Mouse (Mus musculus) limb, embryonic 15.5 days (tissue): ENCODE data around the gene Inpp5b. TPM values are rescaled to one million over a fixed set of nuclear protein-coding genes. Genes with fewer than 3 reads are reported as not detected.

Experiments
- ATAC-seq: fragments of 200-750 bp; cut with Nextera tagmentation; 2 replicates; pipeline ENCODE4 v1.8.0; 2017; ENCODE audit warnings: low read depth, moderate TSS enrichment; ENCODE audit not compliant: insufficient number of reproducible peaks, low FRiP score, low TSS enrichment
- H3K27ac ChIP-seq: fragments of 300-500 bp; sonication (generic); 2 replicates; pipeline ENCODE4 v1.5.1; 2015; ENCODE audit warnings: moderate library complexity, mild to moderate bottlenecking, inconsistent platforms
- H3K27me3 ChIP-seq: fragments of 300-500 bp; sonication (generic); 2 replicates; pipeline ENCODE4 v1.6.1; 2015; ENCODE audit warnings: inconsistent platforms
- H3K36me3 ChIP-seq: fragments of 300-500 bp; sonication (generic); 2 replicates; pipeline ENCODE4 v1.6.1; 2015; ENCODE audit warnings: inconsistent platforms
- H3K4me1 ChIP-seq: fragments of 300-500 bp; sonication (generic); 2 replicates; pipeline ENCODE4 v1.6.1; 2015; ENCODE audit warnings: inconsistent platforms
- H3K4me2 ChIP-seq: fragments of 300-500 bp; sonication (generic); 2 replicates; pipeline ENCODE4 v1.6.1; 2015; ENCODE audit warnings: mild to moderate bottlenecking, inconsistent platforms
- H3K4me3 ChIP-seq: fragments of 300-500 bp; sonication (generic); 2 replicates; pipeline ENCODE4 v1.5.1; 2015; ENCODE audit warnings: mild to moderate bottlenecking, inconsistent platforms
- H3K9ac ChIP-seq: fragments of 300-500 bp; sonication (generic); 2 replicates; pipeline ENCODE4 v1.6.1; 2015; ENCODE audit warnings: inconsistent platforms
- H3K9me3 ChIP-seq: fragments of 300-500 bp; sonication (generic); 2 replicates; pipeline ENCODE4 v1.6.1; 2016; ENCODE audit warnings: inconsistent platforms
- WGBS: fragments of 180-500 bp; shearing (Covaris S2); methylation state at CpG from one replicate; pipeline ENCODE4 v1.1.7; 2015; 5-methylcytosine and 5-hydroxymethylcytosine counted together
- polyA plus RNA-seq: library from polyadenylated mRNA; unstranded; fragments of >200 nt; fragmentation: Nextera tagmentation; extraction: Ambion mirVana; gene quantifications from 2 replicates; pipeline ENCODE4 v1.2.1, GENCODE M21; 2015

Inpp5b gene
- polyA plus RNA-seq, 1 experiment from 2014 or later: 31.0 TPM

DNA sequence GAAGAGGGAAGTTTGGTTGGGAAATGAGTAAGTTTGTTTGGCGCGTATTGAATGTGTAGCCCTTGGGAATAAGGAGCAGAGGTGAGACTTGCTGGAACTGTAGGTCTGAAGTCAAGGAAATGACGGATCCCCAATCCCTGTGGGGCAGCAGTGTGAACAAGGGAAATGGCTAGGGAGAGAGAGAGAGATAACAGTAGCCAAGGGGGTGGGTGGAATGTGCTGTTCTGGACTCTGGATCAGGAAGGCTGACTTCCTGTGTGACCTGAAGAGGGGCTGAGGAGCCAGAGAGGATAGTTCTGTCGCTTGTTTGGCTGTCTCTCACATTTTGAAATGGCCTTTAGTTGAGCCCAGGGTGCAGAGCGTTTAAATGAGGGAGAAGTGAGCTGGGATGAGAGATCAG lies 66.9 kb downstream of the Inpp5b start:
- Histone ChIP-seq H3K36me3 (peaks cover 61% of the 10 kb centered on the region), H3K9ac (no peak overlapping the region), H3K27ac (no peak overlapping the region), H3K4me3 (no peak overlapping the region), H3K27me3 (no peaks in the 10 kb centered on the region), H3K9me3 (no peaks in the 10 kb centered on the region), H3K4me2 (no peak overlapping the region), H3K4me1 (peaks cover 3% of the 10 kb centered on the region)
- WGBS: 81% methylated on average over 5 of the region's 5 CpGs
- no peak for ATAC-seq

DNA sequence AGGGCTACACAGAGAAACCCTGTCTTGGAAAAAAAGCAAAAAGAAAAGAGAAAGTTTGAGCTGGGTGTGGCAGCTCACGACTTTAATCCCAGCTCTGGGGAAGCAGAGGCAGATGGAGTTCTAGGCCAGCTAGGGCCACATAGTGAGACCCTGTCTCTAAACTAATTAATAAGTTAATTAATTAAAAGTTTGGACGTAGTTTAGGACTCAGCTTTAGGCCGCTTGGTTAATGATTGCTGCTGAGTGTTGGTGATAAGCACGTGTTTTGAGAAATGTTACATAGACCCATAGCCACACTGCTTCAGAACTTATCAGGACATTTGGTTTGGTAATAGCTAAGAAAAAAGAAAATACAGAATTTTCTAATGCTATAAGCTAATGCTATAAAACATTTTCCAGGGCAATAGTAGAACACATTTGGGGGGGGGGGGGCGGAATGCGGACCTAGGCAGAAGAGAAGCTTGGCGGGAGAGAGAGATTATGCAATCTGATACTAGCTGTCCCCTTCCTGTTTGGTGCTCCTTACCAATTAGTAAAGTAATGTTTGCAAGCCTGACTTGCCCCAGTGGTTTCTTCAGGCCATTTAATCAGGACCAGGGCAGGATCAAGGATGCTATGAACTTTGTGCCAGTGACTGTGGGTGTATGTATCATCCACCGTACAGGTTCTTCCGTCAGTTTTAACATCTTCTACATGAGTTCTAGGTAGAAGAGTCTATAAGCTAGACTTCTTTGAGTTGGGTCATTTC lies 67.7 kb downstream of the Inpp5b start:
- Histone ChIP-seq H3K4me3 (no peak overlapping the region), H3K4me2 (no peak overlapping the region), H3K27ac (no peak overlapping the region), H3K9ac (no peak overlapping the region), H3K27me3 (no peaks in the 10 kb centered on the region), H3K9me3 (no peaks in the 10 kb centered on the region), H3K4me1 (no peaks in the 10 kb centered on the region), H3K36me3 (peaks cover 63% of the 10 kb centered on the region)
- ATAC-seq: no peak
- WGBS: 84% methylated on average over 9 of the region's 9 CpGs

DNA sequence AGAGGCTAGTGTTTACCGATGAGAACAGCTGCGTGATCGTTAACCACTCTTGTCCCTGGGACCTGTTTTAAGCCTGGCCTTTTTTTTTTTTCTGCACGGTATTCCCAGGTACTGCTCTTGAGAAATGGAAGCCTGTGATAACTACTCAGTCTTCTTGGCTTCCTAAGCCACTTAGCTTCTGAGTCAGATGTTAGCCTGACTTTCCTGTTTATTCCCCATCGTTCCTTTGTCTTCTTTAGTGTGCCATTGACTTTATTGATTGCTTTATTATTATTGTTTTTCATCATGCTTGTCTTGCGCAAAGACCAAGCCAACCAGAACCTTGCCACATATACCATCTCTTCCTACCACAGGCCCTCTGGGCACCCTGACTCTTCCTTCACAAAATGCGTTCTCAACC lies 68.4 kb downstream of the Inpp5b start:
- peaks cover 55% of the 10 kb centered on the region for H3K36me3 ChIP-seq
- no peaks in the 10 kb centered on the region for H3K4me1 ChIP-seq
- H3K4me3 ChIP-seq: no peak overlapping the region
- 88% methylated on average over 7 of the region's 7 CpGs for WGBS
- H3K4me2 ChIP-seq: no peak overlapping the region
- H3K9me3 ChIP-seq: no peaks in the 10 kb centered on the region
- H3K9ac ChIP-seq: no peak overlapping the region
- H3K27ac ChIP-seq: no peak overlapping the region
- no peaks in the 10 kb centered on the region for H3K27me3 ChIP-seq
- no peak for ATAC-seq

DNA sequence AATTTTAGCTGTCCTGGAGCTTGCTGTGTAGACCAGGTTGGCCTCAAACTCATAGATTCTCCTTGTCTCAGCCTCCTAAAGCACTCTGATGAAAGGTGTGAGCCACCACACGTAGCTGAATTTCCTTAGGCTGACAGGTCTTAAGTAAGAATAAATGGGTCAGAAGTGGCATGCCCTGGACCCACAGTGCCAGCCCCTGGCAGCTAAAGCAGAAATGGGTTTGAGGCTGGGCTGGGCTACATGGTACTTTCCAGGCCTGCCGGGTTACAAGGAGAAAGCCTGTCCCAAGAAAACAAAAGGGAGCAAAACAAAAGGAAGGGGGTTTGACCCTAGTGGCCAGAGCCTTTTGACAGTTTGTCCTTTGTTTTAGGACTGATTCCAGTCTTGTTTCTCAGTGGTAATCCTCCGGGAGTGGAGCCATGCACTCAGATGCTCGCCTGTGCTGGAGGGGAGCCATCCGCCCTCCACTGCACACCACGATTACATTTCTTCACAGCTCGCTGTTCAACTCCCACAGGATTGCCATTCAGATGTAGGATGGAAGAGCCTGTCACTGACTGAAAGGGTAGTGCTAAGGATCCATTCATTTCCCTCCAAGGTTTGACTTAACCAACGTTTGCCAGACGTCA lies 69.8 kb downstream of the Inpp5b start:
- Histone ChIP-seq H3K36me3 (peaks cover 45% of the 10 kb centered on the region), H3K4me1 (no peaks in the 10 kb centered on the region), H3K27me3 (no peaks in the 10 kb centered on the region), H3K27ac (no peak overlapping the region), H3K9me3 (no peaks in the 10 kb centered on the region), H3K4me2 (no peak overlapping the region), H3K4me3 (no peak overlapping the region), H3K9ac (no peak overlapping the region)
- whole genome bisulfite sequencing: 78% methylated on average over 9 of the region's 9 CpGs
- ATAC-seq: no peak

DNA sequence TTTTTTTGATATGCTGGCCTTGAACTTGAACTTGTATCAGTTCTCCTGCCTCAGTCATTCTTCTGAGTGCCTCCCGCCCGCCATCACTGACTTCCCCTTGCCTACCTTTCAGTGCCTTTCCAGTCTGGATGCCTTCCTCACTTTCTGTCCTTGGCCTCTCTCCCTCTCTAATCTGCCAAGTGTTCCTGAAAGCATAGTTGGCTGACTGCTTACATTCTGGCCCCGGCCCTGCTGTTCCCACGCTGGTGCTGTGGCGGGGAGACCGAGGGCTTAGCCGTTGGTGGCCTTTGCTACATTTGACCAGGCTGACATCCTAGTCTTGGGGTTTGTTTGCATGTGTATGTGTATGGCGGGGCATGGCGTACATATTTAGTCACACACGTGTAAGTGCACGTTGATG lies 74.3 kb downstream of the Inpp5b start:
- Histone ChIP-seq H3K27me3 (no peaks in the 10 kb centered on the region), H3K9me3 (no peaks in the 10 kb centered on the region), H3K4me3 (no peak overlapping the region), H3K36me3 (peaks cover 35% of the 10 kb centered on the region), H3K4me2 (no peak overlapping the region), H3K27ac (no peak overlapping the region), H3K4me1 (peaks cover 6% of the 10 kb centered on the region), H3K9ac (no peak overlapping the region)
- 93% methylated on average over 11 of the region's 11 CpGs for WGBS
- no peak for ATAC-seq

DNA sequence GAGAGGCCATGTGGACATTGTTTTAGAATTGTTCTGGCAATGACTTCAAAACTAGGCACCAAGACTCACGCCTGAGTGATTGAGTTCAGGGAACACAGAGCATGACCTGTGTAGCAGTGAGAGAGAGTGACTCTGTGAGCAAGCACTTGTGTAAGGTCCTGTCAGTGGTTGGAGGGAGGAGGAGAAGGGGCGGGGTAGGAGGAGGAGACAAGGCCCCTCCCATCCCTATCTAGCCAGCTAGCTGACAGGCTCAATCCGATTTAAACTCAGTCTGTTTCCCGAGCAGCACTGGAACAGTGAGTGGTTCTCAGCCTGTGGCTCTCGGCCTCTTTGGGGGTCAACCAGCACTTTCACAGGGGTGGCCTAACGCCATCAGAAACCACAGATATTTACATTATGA lies 76.2 kb downstream of the Inpp5b start:
- Histone ChIP-seq H3K9ac (no peak overlapping the region), H3K4me3 (no peak overlapping the region), H3K9me3 (no peaks in the 10 kb centered on the region), H3K4me2 (no peak overlapping the region), H3K27me3 (no peaks in the 10 kb centered on the region), H3K27ac (no peak overlapping the region), H3K4me1 (peaks cover 6% of the 10 kb centered on the region), H3K36me3 (peaks cover 38% of the 10 kb centered on the region)
- no peak for ATAC-seq
- WGBS: 33% methylated on average over 6 of the region's 6 CpGs

DNA sequence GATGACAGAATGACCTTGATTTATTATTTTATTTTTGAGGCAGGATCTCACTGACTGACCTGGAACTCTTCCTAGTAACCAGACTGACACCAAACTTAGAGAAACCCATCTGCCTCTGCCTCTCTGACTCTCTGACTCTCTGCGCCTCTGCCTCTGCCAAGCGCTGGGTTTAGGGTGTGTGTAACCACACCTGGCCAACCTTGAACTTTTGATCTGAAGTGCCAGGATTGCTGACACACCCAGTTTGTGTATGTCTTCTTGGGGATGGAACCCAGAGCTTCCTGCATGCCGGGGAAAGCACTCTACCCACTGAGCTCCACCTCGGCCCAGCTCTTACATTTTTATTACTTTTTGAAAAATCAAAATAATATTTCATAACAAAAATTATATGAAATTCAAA lies 77.2 kb downstream of the Inpp5b start:
- no peak for ATAC-seq
- Histone ChIP-seq H3K4me1 (peaks cover 6% of the 10 kb centered on the region), H3K4me2 (no peak overlapping the region), H3K27ac (no peak overlapping the region), H3K27me3 (no peaks in the 10 kb centered on the region), H3K9me3 (no peaks in the 10 kb centered on the region), H3K36me3 (peaks cover 42% of the 10 kb centered on the region), H3K4me3 (no peak overlapping the region), H3K9ac (no peak overlapping the region)
- WGBS: 89% methylated on average over 4 of the region's 4 CpGs

DNA sequence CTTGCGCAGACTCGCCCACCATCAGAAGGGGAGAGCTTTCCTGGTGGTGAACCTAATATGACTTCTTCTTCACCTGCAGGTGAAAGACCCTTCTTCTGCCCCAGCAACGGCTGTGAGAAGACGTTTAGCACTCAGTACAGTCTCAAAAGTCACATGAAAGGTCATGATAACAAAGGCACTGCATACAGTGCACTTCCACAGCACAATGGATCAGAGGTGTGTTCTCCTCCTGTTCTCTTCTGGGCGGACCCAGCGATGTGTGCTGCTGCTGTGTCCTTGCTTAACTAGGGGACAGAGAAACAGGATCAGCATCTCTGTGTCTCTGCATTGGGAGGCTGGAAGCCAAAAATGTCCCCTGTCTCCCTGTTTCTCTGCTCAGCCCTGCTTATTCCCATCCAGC lies 83.3 kb downstream of the Inpp5b start:
- Histone ChIP-seq H3K4me2 (no peak overlapping the region), H3K27ac (no peak overlapping the region), H3K4me1 (no peaks in the 10 kb centered on the region), H3K36me3 (peaks cover 74% of the 10 kb centered on the region), H3K9me3 (no peaks in the 10 kb centered on the region), H3K4me3 (no peak overlapping the region), H3K27me3 (no peaks in the 10 kb centered on the region), H3K9ac (no peak overlapping the region)
- no peak for ATAC-seq
- 93% methylated on average over 6 of the region's 6 CpGs for WGBS

DNA sequence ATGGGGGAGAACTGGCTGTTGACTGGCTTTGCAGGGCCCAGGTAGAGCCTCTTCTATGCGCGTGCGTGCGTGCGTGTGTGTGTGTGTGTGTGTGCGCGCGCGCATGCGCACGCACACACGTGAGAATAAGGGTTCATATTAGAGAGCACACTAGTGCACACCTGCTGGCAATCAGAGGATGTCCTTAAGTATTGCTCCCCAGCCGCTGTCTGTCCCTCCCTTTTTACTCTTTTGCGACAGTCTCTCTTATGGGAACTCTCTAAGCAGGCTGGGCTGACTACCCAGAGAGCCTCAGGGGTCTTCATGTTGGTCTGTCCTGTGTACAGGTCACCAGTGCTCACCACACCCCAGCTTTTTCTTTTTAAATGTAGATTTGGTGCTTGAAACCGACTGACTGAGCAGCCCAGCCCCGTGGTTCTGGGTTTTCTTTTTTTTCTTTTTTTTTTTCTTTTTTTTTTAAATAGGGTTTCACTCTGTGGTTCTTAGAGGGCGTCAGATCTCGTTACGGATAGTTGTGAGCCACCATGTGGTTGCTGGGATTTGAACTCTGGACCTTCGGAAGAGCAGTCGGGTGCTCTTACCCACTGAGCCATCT lies 83.8 kb downstream of the Inpp5b start:
- WGBS: 92% methylated on average over 21 of the region's 21 CpGs
- Histone ChIP-seq H3K9ac (no peak overlapping the region), H3K36me3 (peaks cover 74% of the 10 kb centered on the region), H3K27me3 (no peaks in the 10 kb centered on the region), H3K4me3 (no peak overlapping the region), H3K4me2 (no peak overlapping the region), H3K4me1 (no peaks in the 10 kb centered on the region), H3K9me3 (no peaks in the 10 kb centered on the region), H3K27ac (no peak overlapping the region)
- ATAC-seq: no peak

DNA sequence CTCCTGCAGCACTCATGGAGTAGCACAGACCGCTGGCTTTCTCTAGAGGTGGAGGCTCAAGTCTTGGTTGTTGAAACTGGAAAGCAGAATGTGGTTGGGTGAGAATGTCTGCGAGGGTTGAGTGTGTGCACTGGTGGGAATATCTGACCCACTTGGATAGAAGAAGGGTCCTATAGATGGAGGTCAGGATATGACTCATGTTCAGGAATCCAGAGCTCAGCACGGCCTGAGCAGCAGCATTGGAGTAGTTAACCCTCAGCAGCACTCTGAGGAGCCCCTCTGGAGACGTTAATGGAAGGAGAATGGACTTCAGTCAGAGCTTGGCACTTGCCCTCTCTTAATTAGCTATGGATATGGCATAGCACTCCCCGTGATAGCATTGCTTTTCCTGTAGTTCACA lies 88.0 kb downstream of the Inpp5b start:
- ATAC-seq: no peak
- H3K9ac ChIP-seq: no peak overlapping the region
- H3K27ac ChIP-seq: no peak overlapping the region
- no peak overlapping the region for H3K4me2 ChIP-seq
- peaks cover 59% of the 10 kb centered on the region for H3K36me3 ChIP-seq
- H3K4me1 ChIP-seq: no peaks in the 10 kb centered on the region
- H3K27me3 ChIP-seq: no peaks in the 10 kb centered on the region
- 79% methylated on average over 5 of the region's 5 CpGs for WGBS
- H3K4me3 ChIP-seq: no peak overlapping the region
- no peaks in the 10 kb centered on the region for H3K9me3 ChIP-seq

DNA sequence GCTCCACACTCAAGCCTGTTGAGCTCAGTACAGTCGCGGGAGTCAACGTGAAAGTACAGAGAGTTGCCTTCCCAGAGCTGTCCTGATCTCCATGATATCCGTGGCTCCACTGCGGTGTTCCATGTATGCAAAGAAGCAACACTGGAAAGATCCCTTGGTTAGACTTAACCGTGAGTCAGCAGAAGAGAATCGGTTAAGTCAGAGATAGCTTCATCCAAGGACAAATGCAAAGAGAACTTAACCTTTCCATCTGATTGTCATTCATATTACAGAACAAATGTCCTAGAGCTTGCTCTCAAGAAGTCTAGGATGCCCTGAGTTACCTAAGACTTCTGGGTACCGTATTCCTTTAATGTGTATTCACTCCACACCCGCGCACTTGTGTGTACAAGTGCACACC lies 91.1 kb downstream of the Inpp5b start:
- Histone ChIP-seq H3K4me1 (no peaks in the 10 kb centered on the region), H3K9me3 (no peaks in the 10 kb centered on the region), H3K4me2 (no peak overlapping the region), H3K36me3 (peaks cover 55% of the 10 kb centered on the region), H3K4me3 (no peak overlapping the region), H3K27ac (no peak overlapping the region), H3K9ac (no peak overlapping the region), H3K27me3 (no peaks in the 10 kb centered on the region)
- WGBS: 95% methylated on average over 10 of the region's 10 CpGs
- ATAC-seq: no peak

DNA sequence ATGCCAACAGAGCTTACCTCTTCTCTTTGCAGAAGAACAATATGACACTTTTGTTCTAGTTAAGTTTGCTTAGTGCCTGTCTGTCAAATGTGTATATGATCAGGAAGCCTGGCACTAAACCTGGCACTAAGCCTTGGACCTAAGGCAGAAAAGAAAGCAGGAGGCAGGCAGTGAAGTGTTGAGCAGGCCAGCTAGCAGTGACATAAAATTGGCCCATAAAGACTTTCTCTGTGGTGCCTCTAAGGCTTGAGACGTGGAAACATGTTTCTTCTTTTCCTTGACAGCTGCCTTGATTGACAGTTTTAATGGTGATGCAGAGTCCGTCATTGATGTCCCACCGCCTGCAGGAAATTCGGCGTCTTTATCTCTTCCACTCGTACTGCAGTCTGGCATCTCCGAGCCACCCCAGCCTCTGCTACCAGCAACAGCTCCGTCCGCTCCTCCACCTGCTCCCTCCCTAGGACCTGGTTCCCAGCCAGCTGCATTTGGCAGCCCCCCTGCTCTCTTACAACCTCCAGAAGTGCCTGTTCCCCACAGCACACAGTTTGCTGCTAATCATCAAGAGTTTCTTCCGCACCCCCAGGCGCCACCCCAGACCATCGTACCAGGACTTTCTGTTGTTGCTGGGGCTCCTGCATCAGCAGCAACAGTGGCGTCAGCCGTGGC lies 96.5 kb downstream of the Inpp5b start:
- Histone ChIP-seq H3K27ac (no peak overlapping the region), H3K9ac (no peak overlapping the region), H3K36me3 (peaks cover 69% of the 10 kb centered on the region), H3K4me2 (no peak overlapping the region), H3K4me1 (no peaks in the 10 kb centered on the region), H3K27me3 (no peaks in the 10 kb centered on the region), H3K4me3 (no peak overlapping the region), H3K9me3 (no peaks in the 10 kb centered on the region)
- 87% methylated on average over 14 of the region's 14 CpGs for WGBS
- no peak for ATAC-seq
